Mouse (Mus musculus) testis, adult 2 months (tissue): Measurements from ENCODE around the gene Dot1l.

Experiments
- CTCF ChIP-seq: fragments of 200-500 bp; IDR thresholded peaks from 2 replicates; pipeline ENCODE4 v1.5.1; 2012; ENCODE audit warnings: low read depth, mild to moderate bottlenecking, inconsistent platforms, low read length, moderate library complexity; ENCODE audit not compliant: control insufficient read depth, insufficient read depth, insufficient replicate concordance
- POLR2A ChIP-seq: fragments of 200-500 bp; IDR thresholded peaks from 2 replicates; pipeline ENCODE4 v1.6.1; 2012; ENCODE audit warnings: low read depth, mild to moderate bottlenecking, inconsistent platforms, low read length, moderate library complexity; ENCODE audit not compliant: control insufficient read depth

DNA sequence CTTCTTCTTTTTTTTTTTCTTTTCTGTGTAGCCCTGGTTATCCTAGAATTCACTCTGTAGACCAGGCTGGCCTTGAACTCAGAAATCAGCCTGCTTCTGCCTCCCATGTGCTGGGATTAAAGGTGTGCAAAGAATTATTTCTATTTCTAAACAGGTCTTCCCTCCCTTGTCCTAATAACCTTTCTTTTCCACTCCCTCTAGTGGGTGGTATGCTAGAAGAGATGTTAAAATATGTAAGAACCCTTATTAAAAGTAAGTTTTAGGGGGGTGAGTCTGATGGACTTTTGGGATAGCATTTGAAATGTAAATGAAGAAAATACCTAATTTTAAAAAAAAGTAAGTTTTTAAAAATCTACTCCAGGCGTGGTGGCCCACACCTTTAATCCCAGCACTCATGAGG lies 68.3 kb downstream of the Dot1l start:
- TF ChIP-seq CTCF, result no peak
- no peak for TF ChIP-seq POLR2A
